Mouse (Mus musculus) thymus, adult 18-20 months (tissue): ENCODE data around the gene Trappc3l.
A peak's percentile ranks its signal among the peaks of the same experiment; 100 is the strongest.

Experiments
- DNase-seq, 2 experiments: peaks; one replicate each; pipeline ENCODE4 v3.0.0; 2022; ENCODE audit warnings: mixed read lengths in 2 of 2

Trappc3l gene

GRCm38 (mm10) chr10:34095964-34096363 is 58.6 kb downstream of the Trappc3l start:
- DNase-seq = no peak

GRCm38 (mm10) chr10:34096418-34096883 is 59.1 kb downstream of the Trappc3l start, which contains the start of gene Calhm5:
TSS of gene Calhm5 (minus strand) at chr10:34096519.
- DNase-seq = no peak

- DNase-seq = no peak
Observed at GRCm38 (mm10) chr10:34110863-34111465, 73.6 kb downstream of the Trappc3l start.

- DNase-seq = no peak
Observed at GRCm38 (mm10) chr10:34111964-34112738, 74.8 kb downstream of the Trappc3l start.

- no peak for DNase-seq
Observed at GRCm38 (mm10) chr10:34117131-34117530, 79.7 kb downstream of the Trappc3l start.

- no peak for DNase-seq
Observed at GRCm38 (mm10) chr10:34117770-34118169, 80.4 kb downstream of the Trappc3l start.

- no peak for DNase-seq
Observed at GRCm38 (mm10) chr10:34118421-34118820, 81.0 kb downstream of the Trappc3l start.

GRCm38 (mm10) chr10:34127392-34128378 is 90.3 kb downstream of the Trappc3l start, which contains the start of gene Calhm6:
TSS of gene Calhm6 (minus strand) at chr10:34127984.
- DNase-seq = peak; percentile 24 to 34

- DNase-seq = no peak
Observed at GRCm38 (mm10) chr10:34128391-34128790, 91.0 kb downstream of the Trappc3l start.

GRCm38 (mm10) chr10:34131356-34131755 is 94.0 kb downstream of the Trappc3l start:
- no peak for DNase-seq

GRCm38 (mm10) chr10:34136432-34136831 is 99.0 kb downstream of the Trappc3l start:
- no peak for DNase-seq

GRCm38 (mm10) chr10:34138027-34138426 is 100.6 kb downstream of the Trappc3l start:
- DNase-seq = no peak

GRCm38 (mm10) chr10:34139768-34140167 is 102.4 kb downstream of the Trappc3l start:
- no peak for DNase-seq

- no peak for DNase-seq
Observed at GRCm38 (mm10) chr10:34141693-34142092, 104.3 kb downstream of the Trappc3l start.

- DNase-seq = no peak
Observed at GRCm38 (mm10) chr10:34149772-34150171, 112.4 kb downstream of the Trappc3l start.

- no peak for DNase-seq
Observed at GRCm38 (mm10) chr10:34150454-34150853, 113.1 kb downstream of the Trappc3l start.

- no peak for DNase-seq
Observed at GRCm38 (mm10) chr10:34151827-34152226, 114.4 kb downstream of the Trappc3l start.

- no peak for DNase-seq
Observed at GRCm38 (mm10) chr10:34155796-34156554, 118.6 kb downstream of the Trappc3l start.
